Mouse (Mus musculus): ENCODE results near the gene Fcer1g. TPM values are rescaled to one million over a fixed set of nuclear protein-coding genes. Genes with fewer than 3 reads are reported as not detected.

Gene Fcer1g
- polyA plus RNA-seq, 1 experiment from 2014 or later: 10.2 TPM

- ATAC-seq (ENCODE audit: low read depth): no peak
- no peak overlapping the region for H3K27ac ChIP-seq (ENCODE audit: low read depth, low read length)
- H3K36me3 ChIP-seq (ENCODE audit: control insufficient read depth, insufficient read depth, low read length): no peaks in the 10 kb centered on the region
- no peak overlapping the region for H3K4me2 ChIP-seq (ENCODE audit: low read depth, low read length)
- H3K9me3 ChIP-seq (ENCODE audit: control insufficient read depth, low read length): no peaks in the 10 kb centered on the region
- peaks cover 5% of the 10 kb centered on the region; the same call in 1 of the 2 replicates for H3K4me1 ChIP-seq (ENCODE audit: control insufficient read depth, insufficient read depth, low read length)
- H3K9ac ChIP-seq (replicated peaks; ENCODE audit: low read depth, low read length): no peak overlapping the region
- WGBS: 88% methylated on average over 9 of the region's 9 CpGs
- no peak overlapping the region for H3K4me3 ChIP-seq (ENCODE audit: low read depth, low read length)
- no peaks in the 10 kb centered on the region for H3K27me3 ChIP-seq (ENCODE audit: control insufficient read depth, insufficient read depth, low read length)
These were observed 23.6 kb upstream of the Fcer1g start for GRCm38 (mm10) chr1:171257781-171258180.

GRCm38 (mm10) chr1:171256937-171257548, 22.9 kb upstream of the Fcer1g start:
- WGBS: 69% methylated on average over 15 of the region's 15 CpGs
- Histone ChIP-seq H3K4me3 (ENCODE audit: low read depth, low read length) (no peak overlapping the region), H3K4me1 (ENCODE audit: control insufficient read depth, insufficient read depth, low read length) (peaks cover under 1% of the 10 kb centered on the region; the same call in 1 of the 2 replicates), H3K27ac (ENCODE audit: low read depth, low read length) (no peak overlapping the region), H3K4me2 (ENCODE audit: low read depth, low read length) (no peak overlapping the region), H3K27me3 (ENCODE audit: control insufficient read depth, insufficient read depth, low read length) (no peaks in the 10 kb centered on the region), H3K9ac (replicated peaks; ENCODE audit: low read depth, low read length) (no peak overlapping the region), H3K36me3 (ENCODE audit: control insufficient read depth, insufficient read depth, low read length) (no peaks in the 10 kb centered on the region), H3K9me3 (ENCODE audit: control insufficient read depth, low read length) (no peaks in the 10 kb centered on the region)
- 0 out of 2 replicates have a peak, but pooled peaks have one; percentile 32 for ATAC-seq (ENCODE audit: low read depth)

- H3K4me1 ChIP-seq (ENCODE audit: control insufficient read depth, insufficient read depth, low read length): peaks cover 4% of the 10 kb centered on the region
- no peaks in the 10 kb centered on the region for H3K27me3 ChIP-seq (ENCODE audit: control insufficient read depth, insufficient read depth, low read length)
- no peak overlapping the region for H3K27ac ChIP-seq (ENCODE audit: low read depth, low read length)
- H3K9ac ChIP-seq (replicated peaks; ENCODE audit: low read depth, low read length): no peak overlapping the region
- H3K4me2 ChIP-seq (ENCODE audit: low read depth, low read length): no peak overlapping the region
- no peak overlapping the region for H3K4me3 ChIP-seq (ENCODE audit: low read depth, low read length)
- 92% methylated on average over 24 of the region's 24 CpGs for WGBS
- no peak for ATAC-seq (ENCODE audit: low read depth)
- H3K9me3 ChIP-seq (ENCODE audit: control insufficient read depth, low read length): no peaks in the 10 kb centered on the region
- no peaks in the 10 kb centered on the region for H3K36me3 ChIP-seq (ENCODE audit: control insufficient read depth, insufficient read depth, low read length)
These were observed 22.1 kb upstream of the Fcer1g start for GRCm38 (mm10) chr1:171256095-171256818.

- H3K4me2 ChIP-seq (ENCODE audit: low read depth, low read length): peak overlapping the region; percentile 38; the same call in 1 of the 2 replicates
- H3K9ac ChIP-seq (replicated peaks; ENCODE audit: low read depth, low read length): no peak overlapping the region
- H3K9me3 ChIP-seq (ENCODE audit: control insufficient read depth, low read length): no peaks in the 10 kb centered on the region
- WGBS: 61% methylated on average over 17 of the region's 17 CpGs
- 0 out of 2 replicates have a peak overlapping the region, but pooled peaks have one; percentile 40 for H3K27ac ChIP-seq (ENCODE audit: low read depth, low read length)
- H3K36me3 ChIP-seq (ENCODE audit: control insufficient read depth, insufficient read depth, low read length): no peaks in the 10 kb centered on the region
- no peaks in the 10 kb centered on the region for H3K27me3 ChIP-seq (ENCODE audit: control insufficient read depth, insufficient read depth, low read length)
- ATAC-seq (ENCODE audit: low read depth): no peak
- H3K4me3 ChIP-seq (ENCODE audit: low read depth, low read length): peak overlapping the region; percentile 9; the same call in 1 of the 2 replicates
- peaks cover 22% of the 10 kb centered on the region for H3K4me1 ChIP-seq (ENCODE audit: control insufficient read depth, insufficient read depth, low read length)
These were observed 18.2 kb upstream of the Fcer1g start for GRCm38 (mm10) chr1:171252415-171252814.

- peak overlapping the region; percentile 38; the same call in 1 of the 2 replicates for H3K4me2 ChIP-seq (ENCODE audit: low read depth, low read length)
- peaks cover 22% of the 10 kb centered on the region for H3K4me1 ChIP-seq (ENCODE audit: control insufficient read depth, insufficient read depth, low read length)
- no peaks in the 10 kb centered on the region for H3K27me3 ChIP-seq (ENCODE audit: control insufficient read depth, insufficient read depth, low read length)
- H3K27ac ChIP-seq (ENCODE audit: low read depth, low read length): peak overlapping the region; percentile 40; the same call in 1 of the 2 replicates
- H3K9ac ChIP-seq (replicated peaks; ENCODE audit: low read depth, low read length): no peak overlapping the region; the same call in 1 of the 2 replicates
- H3K9me3 ChIP-seq (ENCODE audit: control insufficient read depth, low read length): no peaks in the 10 kb centered on the region
- 4% methylated on average over 13 of the region's 13 CpGs for WGBS
- peak overlapping the region; percentile 12; the same call in 1 of the 2 replicates for H3K4me3 ChIP-seq (ENCODE audit: low read depth, low read length)
- no peaks in the 10 kb centered on the region for H3K36me3 ChIP-seq (ENCODE audit: control insufficient read depth, insufficient read depth, low read length)
- ATAC-seq (ENCODE audit: low read depth): 0 out of 2 replicates have a peak, but pooled peaks have one; percentile 4
These were observed 17.6 kb upstream of the Fcer1g start for GRCm38 (mm10) chr1:171251594-171252324.

- whole genome bisulfite sequencing: 14% methylated on average over 26 of the region's 26 CpGs
- peak within 1 kb of the TSS; percentile 12; the same call in 1 of the 2 replicates for H3K4me3 ChIP-seq (ENCODE audit: low read depth, low read length)
- H3K27me3 ChIP-seq (ENCODE audit: control insufficient read depth, insufficient read depth, low read length): no peaks in the 10 kb centered on the region
- no peaks in the 10 kb centered on the region for H3K9me3 ChIP-seq (ENCODE audit: control insufficient read depth, low read length)
- H3K36me3 ChIP-seq (ENCODE audit: control insufficient read depth, insufficient read depth, low read length): no peaks in the 10 kb centered on the region
- peak; percentile 9; the same call in 1 of the 2 replicates for ATAC-seq (ENCODE audit: low read depth)
- peak within 1 kb of the TSS; percentile 38 for H3K4me2 ChIP-seq (ENCODE audit: low read depth, low read length)
- peak within 1 kb of the TSS; percentile 40 for H3K27ac ChIP-seq (ENCODE audit: low read depth, low read length)
- peaks cover 25% of the 10 kb centered on the region for H3K4me1 ChIP-seq (ENCODE audit: control insufficient read depth, insufficient read depth, low read length)
- peak within 1 kb of the TSS; percentile 18; the same call in 1 of the 2 replicates for H3K9ac ChIP-seq (replicated peaks; ENCODE audit: low read depth, low read length)
These were observed 16.8 kb upstream of the Fcer1g start, which contains the start of gene Ndufs2 for GRCm38 (mm10) chr1:171250680-171251593. Ndufs2 (minus strand) TSS chr1:171251388.

- no peak for ATAC-seq (ENCODE audit: low read depth)
- Histone ChIP-seq H3K4me3 (ENCODE audit: low read depth, low read length) (peak within 1 kb of the TSS; percentile 12; the same call in 1 of the 2 replicates), H3K27me3 (ENCODE audit: control insufficient read depth, insufficient read depth, low read length) (no peaks in the 10 kb centered on the region), H3K9ac (replicated peaks; ENCODE audit: low read depth, low read length) (peak within 1 kb of the TSS; percentile 18; the same call in 1 of the 2 replicates), H3K4me2 (ENCODE audit: low read depth, low read length) (peak within 1 kb of the TSS; percentile 38), H3K9me3 (ENCODE audit: control insufficient read depth, low read length) (no peaks in the 10 kb centered on the region), H3K4me1 (ENCODE audit: control insufficient read depth, insufficient read depth, low read length) (peaks cover 26% of the 10 kb centered on the region), H3K36me3 (ENCODE audit: control insufficient read depth, insufficient read depth, low read length) (no peaks in the 10 kb centered on the region), H3K27ac (ENCODE audit: low read depth, low read length) (peak within 1 kb of the TSS; percentile 30; the same call in 1 of the 2 replicates)
- WGBS: 18% methylated on average over 5 of the region's 5 CpGs
These were observed 15.9 kb upstream of the Fcer1g start, which contains the start of gene Adamts4 for GRCm38 (mm10) chr1:171249913-171250600. Adamts4 (plus strand) TSS chr1:171250421.

All from neural tube, embryonic 14.5 days (tissue).